Mouse (Mus musculus) mesoderm, embryonic 11.5 days (tissue): ENCODE measurements around the gene Tomm70a.
"Not testable (repeated sequence)": the region's sequence is repeated elsewhere in the genome, so short reads cannot be mapped to it uniquely, and the experiment has no call there.

Experiments used
- DNase-seq: peaks from one replicate; pipeline ENCODE4 v3.0.0-alpha.2; 2012; ENCODE audit warnings: low read depth, low spot score

Tomm70a gene

GRCm38 (mm10) chr16:57144741-57145140 is 23.2 kb downstream of the Tomm70a start:
- DNase-seq: no peak

GRCm38 (mm10) chr16:57151437-57151836 is 29.9 kb downstream of the Tomm70a start:
- DNase-seq: no peak

GRCm38 (mm10) chr16:57155899-57156298 is 34.4 kb downstream of the Tomm70a start:
- no peak for DNase-seq

GRCm38 (mm10) chr16:57157076-57157475 is 35.6 kb downstream of the Tomm70a start:
- no peak for DNase-seq

DNA sequence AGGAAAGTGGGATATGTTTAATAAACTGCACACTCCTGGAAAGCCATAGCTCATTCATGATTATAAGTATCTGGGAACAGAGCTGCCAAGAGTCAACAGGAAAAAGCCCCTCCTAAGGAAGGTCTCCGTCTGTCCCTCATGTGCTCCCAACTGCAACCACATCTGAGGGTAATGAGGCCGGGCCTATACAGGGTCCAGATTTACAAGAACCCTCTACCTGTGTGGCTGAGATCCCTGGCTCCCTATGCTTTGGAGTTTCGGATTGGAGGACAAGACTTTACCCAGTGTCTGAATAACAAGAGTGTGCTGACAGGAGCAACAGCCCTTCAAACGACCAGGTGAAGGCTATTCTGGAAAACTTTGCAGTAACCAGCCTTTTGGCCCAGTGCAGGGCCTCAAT is 36.2 kb downstream of the Tomm70a start:
- no peak for DNase-seq

GRCm38 (mm10) chr16:57159835-57160234 is 38.3 kb downstream of the Tomm70a start:
- DNase-seq: no peak

- DNase-seq: no peak
Measured at GRCm38 (mm10) chr16:57162841-57163240, 41.3 kb downstream of the Tomm70a start.

GRCm38 (mm10) chr16:57163694-57164093 is 42.2 kb downstream of the Tomm70a start:
- DNase-seq: no peak

GRCm38 (mm10) chr16:57165157-57165556 is 43.7 kb downstream of the Tomm70a start:
- DNase-seq: no peak

GRCm38 (mm10) chr16:57166086-57166485 is 44.6 kb downstream of the Tomm70a start:
- no peak for DNase-seq

- peak; percentile 90 for DNase-seq
Measured at GRCm38 (mm10) chr16:57166611-57167513, 45.4 kb downstream of the Tomm70a start, which contains the start of gene Nit2. Nit2 (minus strand) TSS chr16:57167341.

DNA sequence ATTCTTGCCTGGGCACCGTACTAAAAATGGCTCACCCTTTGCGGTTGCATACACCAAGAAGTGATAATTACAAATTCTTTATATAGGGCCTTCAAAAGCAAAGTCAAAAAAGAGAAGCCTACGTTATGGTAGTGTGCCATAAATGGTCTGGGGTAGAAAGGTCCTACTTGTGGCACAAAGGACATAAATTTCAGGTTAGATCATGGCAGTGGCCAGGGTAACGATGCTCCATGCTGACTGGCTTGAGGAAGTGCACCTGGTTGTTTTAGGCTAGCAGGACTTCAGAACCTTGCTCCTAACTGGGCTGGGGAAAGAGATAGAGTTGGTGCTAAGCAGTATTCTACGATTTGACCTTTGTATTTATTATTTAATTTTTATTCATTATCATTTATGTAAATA is 46.0 kb downstream of the Tomm70a start:
- DNase-seq: no peak

- no peak for DNase-seq
Measured at GRCm38 (mm10) chr16:57168236-57168635, 46.7 kb downstream of the Tomm70a start.

GRCm38 (mm10) chr16:57171161-57171560 is 49.7 kb downstream of the Tomm70a start:
- no peak for DNase-seq

DNA sequence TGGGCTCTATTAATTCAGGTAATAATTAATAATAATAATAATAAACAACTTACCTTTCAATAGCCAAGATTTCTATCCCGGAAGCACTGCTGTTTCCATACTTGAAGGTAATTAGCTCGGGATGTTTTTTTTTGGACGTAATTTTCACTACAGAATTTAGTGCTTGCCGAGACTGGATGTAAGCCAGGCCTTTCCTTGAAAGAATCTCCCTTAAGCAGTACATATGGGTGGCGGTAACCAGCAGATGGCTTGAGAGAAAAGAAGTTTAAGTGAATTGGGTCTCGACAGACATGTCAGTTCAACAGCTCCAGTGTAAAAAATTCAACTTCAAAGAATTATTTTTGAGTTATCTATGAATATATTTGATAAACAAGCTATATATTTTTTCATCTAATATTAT is 50.1 kb downstream of the Tomm70a start:
- DNase-seq: no peak

- DNase-seq: not testable (repeated sequence)
Measured at GRCm38 (mm10) chr16:57174480-57174879, 53.0 kb downstream of the Tomm70a start.

DNA sequence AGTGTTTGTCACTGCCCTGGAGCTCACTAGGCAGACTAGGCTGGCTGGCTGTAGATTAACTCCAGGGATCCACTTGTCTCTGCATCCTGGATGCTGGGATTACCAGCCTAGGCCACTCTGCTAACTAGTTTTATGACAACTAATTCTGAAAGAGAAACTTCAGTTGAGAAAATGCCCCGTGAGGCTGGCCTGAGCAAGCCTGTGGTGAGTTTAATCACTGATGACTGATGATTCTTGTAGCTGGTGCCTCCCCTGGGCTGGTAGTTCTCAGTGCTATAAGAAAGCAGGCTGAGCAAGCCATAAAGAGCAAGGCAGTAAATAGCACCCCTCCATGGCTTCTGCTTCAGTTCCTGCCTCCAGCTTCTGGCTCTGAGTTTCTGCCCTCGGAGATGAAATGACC is 54.2 kb downstream of the Tomm70a start:
- no peak for DNase-seq

DNA sequence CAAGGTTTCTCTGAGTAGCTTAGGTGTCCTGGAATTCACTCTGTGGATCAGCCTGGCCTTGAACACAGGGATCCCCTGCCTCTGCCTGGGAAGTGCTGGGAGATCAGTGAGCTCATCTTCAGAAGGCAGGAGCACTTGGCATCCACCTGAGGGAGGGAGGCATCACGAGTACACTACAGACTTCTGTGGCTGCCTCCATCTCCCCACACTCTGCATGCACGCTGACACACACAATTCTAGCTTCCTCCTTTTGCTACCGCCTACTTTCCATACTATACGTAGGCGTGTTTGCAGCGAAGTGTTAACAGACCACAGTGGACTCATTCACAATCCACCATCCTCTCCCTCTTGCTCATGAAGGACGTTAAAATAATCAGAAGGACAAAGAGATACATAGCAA is 54.8 kb downstream of the Tomm70a start:
- no peak for DNase-seq

GRCm38 (mm10) chr16:57177254-57177653 is 55.8 kb downstream of the Tomm70a start:
- DNase-seq: peak; percentile 36

DNA sequence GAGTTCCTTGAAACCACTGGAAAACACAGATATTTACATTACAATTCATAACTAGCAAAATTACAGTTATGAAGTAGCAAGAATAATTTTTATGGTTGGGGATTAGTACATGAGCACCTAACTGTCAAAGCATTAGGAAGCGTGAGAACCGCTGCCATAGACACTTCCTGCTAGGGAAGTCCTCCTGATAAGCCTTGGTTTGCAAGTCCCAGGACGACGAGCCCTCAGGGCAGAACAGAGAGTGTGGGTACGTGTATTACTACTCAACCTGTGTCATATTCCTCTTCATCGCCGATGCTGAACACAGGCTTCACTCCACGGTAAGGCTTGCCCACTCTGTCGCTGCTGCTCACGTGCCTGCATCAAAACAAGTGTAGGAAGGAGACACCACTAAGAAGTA is 56.2 kb downstream of the Tomm70a start:
- no peak for DNase-seq

DNA sequence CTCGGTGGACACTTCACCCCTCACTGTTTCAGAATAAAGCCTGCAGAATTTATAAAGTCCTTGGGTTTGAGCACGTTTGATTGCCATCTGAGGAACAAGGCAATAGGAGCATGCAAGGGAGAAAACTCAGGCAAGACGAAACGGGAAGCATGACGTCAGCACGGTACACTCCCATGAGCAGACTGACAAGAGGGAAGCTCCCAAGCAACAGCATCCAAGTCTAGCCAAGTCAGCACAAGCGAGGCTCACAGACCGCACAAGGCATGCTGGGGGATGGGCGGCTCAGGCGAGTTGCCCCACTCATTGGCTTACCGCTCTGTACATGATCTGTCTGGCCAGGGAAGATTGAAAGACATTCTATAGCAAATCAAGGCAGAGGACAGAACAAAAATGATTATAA is 59.7 kb downstream of the Tomm70a start:
- no peak for DNase-seq

GRCm38 (mm10) chr16:57182037-57182436 is 60.5 kb downstream of the Tomm70a start:
- no peak for DNase-seq

DNA sequence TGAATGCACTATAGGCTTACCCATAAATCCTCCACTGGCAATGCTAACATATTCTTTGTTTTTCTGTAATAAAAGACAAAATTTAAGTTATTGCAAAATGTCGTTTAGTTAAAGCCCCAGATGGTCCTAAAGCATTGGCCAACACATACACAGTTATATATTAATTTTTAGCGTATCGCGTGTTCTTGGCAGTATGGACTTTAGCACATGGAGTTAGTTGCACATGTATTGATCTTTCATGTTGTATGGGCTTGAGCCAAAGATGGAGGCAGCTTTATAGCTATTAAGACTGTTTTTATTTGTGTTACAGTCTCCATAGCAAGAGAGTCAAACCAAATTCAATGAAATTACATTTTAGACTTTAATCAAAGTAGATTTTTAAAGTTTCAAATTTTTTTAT is 65.1 kb downstream of the Tomm70a start:
- DNase-seq: no peak
